Comparison of ENCODE assay signal across 8 mouse cellular contexts in genomic region chr7:25238829-25239623, GRCm38 (mm10). TPM values are rescaled to one million over a fixed set of nuclear protein-coding genes. Genes with fewer than 3 reads are reported as not detected.
A peak's percentile ranks its signal among the peaks of the same experiment; 100 is the strongest.
DNase-seq lines count a peak whose midpoint lies in the region; ATAC-seq lines count a peak whose summit lies in the region.

No protein-coding gene starts in this region.

- 2% methylated on average over 30 of the region's 30 CpGs for WGBS in intestine, embryonic 16.5 days
- WGBS in limb, embryonic 13.5 days: 2% methylated on average over 30 of the region's 30 CpGs
- 4% methylated on average over 30 of the region's 30 CpGs for WGBS in midbrain, embryonic 15.5 days

- peak overlapping the region; percentile 68 for H3K9ac ChIP-seq in intestine, embryonic 16.5 days (ENCODE audit: low read depth, low read length)
- peak overlapping the region; percentile 50 for H3K9ac ChIP-seq in limb, embryonic 13.5 days
- peak overlapping the region; percentile 15; the same call in 1 of the 2 replicates for H3K9ac ChIP-seq in midbrain, embryonic 15.5 days

- H3K27me3 ChIP-seq in intestine, embryonic 16.5 days (replicated peaks; ENCODE audit: control insufficient read depth, insufficient read depth, low read length): no peaks in the 10 kb centered on the region
- no peaks in the 10 kb centered on the region for H3K27me3 ChIP-seq in limb, embryonic 13.5 days
- H3K27me3 ChIP-seq in midbrain, embryonic 15.5 days (replicated peaks): no peaks in the 10 kb centered on the region

- H3K9me3 ChIP-seq in intestine, embryonic 16.5 days (ENCODE audit: control insufficient read depth, low read length): no peaks in the 10 kb centered on the region
- H3K9me3 ChIP-seq in limb, embryonic 13.5 days: no peaks in the 10 kb centered on the region
- H3K9me3 ChIP-seq in midbrain, embryonic 15.5 days: no peaks in the 10 kb centered on the region

- peak overlapping the region; percentile 90 for H3K27ac ChIP-seq in intestine, embryonic 16.5 days (ENCODE audit: low read length)
- peak overlapping the region; percentile 79 for H3K27ac ChIP-seq in limb, embryonic 13.5 days
- peak overlapping the region; percentile 85 for H3K27ac ChIP-seq in midbrain, embryonic 15.5 days

- peak; percentile 36 for DNase-seq in 3134 (ENCODE audit: extremely low read depth, insufficient read length, low spot score)
- DNase-seq in adrenal gland, adult 2 months: peak; percentile 87
- DNase-seq in embryo, embryonic 9.5 days (ENCODE audit: extremely low spot score): peak; percentile 79
- peak; percentile 53 to 81 for DNase-seq in gastrocnemius, postnatal 4 days (ENCODE audit: low spot score in 2 of 2)
- peak; percentile 66 to 86 for DNase-seq in spleen, postnatal 10 days (ENCODE audit: low spot score in 2 of 2)

- ATAC-seq in intestine, embryonic 16.5 days: peak; percentile 51
- ATAC-seq in limb, embryonic 13.5 days (ENCODE audit: low FRiP score, low read depth): peak; percentile 46
- peak; percentile 58 for ATAC-seq in midbrain, embryonic 15.5 days (replicated peaks)

- H3K4me2 ChIP-seq in intestine, embryonic 16.5 days (ENCODE audit: low read depth, low read length): peak overlapping the region; percentile 78
- peak overlapping the region; percentile 84 for H3K4me2 ChIP-seq in limb, embryonic 13.5 days (replicated peaks)
- peak overlapping the region; percentile 76 for H3K4me2 ChIP-seq in midbrain, embryonic 15.5 days

- H3K4me3 ChIP-seq in intestine, embryonic 16.5 days (ENCODE audit: low read length): peak overlapping the region; percentile 89
- peak overlapping the region; percentile 95 for H3K4me3 ChIP-seq in limb, embryonic 13.5 days
- peak overlapping the region; percentile 92 for H3K4me3 ChIP-seq in midbrain, embryonic 15.5 days

- 0 out of 2 replicates have a peak, but pooled peaks cover 7% of the 10 kb centered on the region for H3K36me3 ChIP-seq in intestine, embryonic 16.5 days (ENCODE audit: control insufficient read depth, insufficient read depth, low read length)
- peaks cover 45% of the 10 kb centered on the region for H3K36me3 ChIP-seq in limb, embryonic 13.5 days
- H3K36me3 ChIP-seq in midbrain, embryonic 15.5 days (replicated peaks): 0 out of 2 replicates have a peak, but pooled peaks cover 7% of the 10 kb centered on the region

- H3K4me1 ChIP-seq in intestine, embryonic 16.5 days (ENCODE audit: control insufficient read depth, insufficient read depth, low read length): peaks cover 24% of the 10 kb centered on the region
- H3K4me1 ChIP-seq in limb, embryonic 13.5 days: peaks cover 41% of the 10 kb centered on the region
- peaks cover 40% of the 10 kb centered on the region for H3K4me1 ChIP-seq in midbrain, embryonic 15.5 days

RNA-seq across cellular contexts. Expression of gene Gsk3a, which starts 1.4 kb away (rescaled TPM):
- 100 to 1,000 TPM in 1 of 2 experiments, 10 to 100 TPM in 1; 98.9 to 107 TPM for total RNA-seq in adrenal gland, adult 2 months (2021)
- polyA plus RNA-seq in adrenal gland, adult 2 months (2012; rRNA removed): 121 and 150 TPM in 2 replicates
- total RNA-seq in gastrocnemius, postnatal 4 days (2021): 10 to 100 TPM; 62.8 to 63.2 TPM
- 4.0 and 5.9 TPM in 2 replicates for polyA plus RNA-seq in intestine, embryonic 16.5 days (2015; fragmentation: Nextera tagmentation; extraction: Ambion mirVana)
- 11.9 and 13.0 TPM in 2 replicates for polyA plus RNA-seq in limb, embryonic 13.5 days (2015; fragmentation: Nextera tagmentation; extraction: Ambion mirVana)
- 19.5 TPM in 2 replicates for polyA plus RNA-seq in midbrain, embryonic 15.5 days (2015; fragmentation: Nextera tagmentation; extraction: Ambion mirVana)

RNA-seq across cellular contexts. Expression of gene Erf, which starts 11.5 kb away (rescaled TPM):
- total RNA-seq in adrenal gland, adult 2 months (2021): 10 to 100 TPM; 16.5 to 26.6 TPM
- polyA plus RNA-seq in adrenal gland, adult 2 months (2012; rRNA removed): 50.4 and 52.8 TPM in 2 replicates
- 10 to 100 TPM; 32.7 to 34.6 TPM for total RNA-seq in gastrocnemius, postnatal 4 days (2021)
- polyA plus RNA-seq in intestine, embryonic 16.5 days (2015; fragmentation: Nextera tagmentation; extraction: Ambion mirVana): 6.6 and 7.9 TPM in 2 replicates
- polyA plus RNA-seq in limb, embryonic 13.5 days (2015; fragmentation: Nextera tagmentation; extraction: Ambion mirVana): 25.6 and 26.6 TPM in 2 replicates
- 3.3 and 5.3 TPM in 2 replicates for polyA plus RNA-seq in midbrain, embryonic 15.5 days (2015; fragmentation: Nextera tagmentation; extraction: Ambion mirVana)

RNA-seq across cellular contexts. Expression of gene Zfp526, which starts 17.8 kb away (rescaled TPM):
- total RNA-seq in adrenal gland, adult 2 months (2021): 10 to 100 TPM in 1 of 2 experiments, 1 to 10 TPM in 1; 9.9 to 10.4 TPM
- 16.3 and 19.9 TPM in 2 replicates for polyA plus RNA-seq in adrenal gland, adult 2 months (2012; rRNA removed)
- total RNA-seq in gastrocnemius, postnatal 4 days (2021): 10 to 100 TPM; 10.6 to 11.3 TPM
- polyA plus RNA-seq in intestine, embryonic 16.5 days (2015; fragmentation: Nextera tagmentation; extraction: Ambion mirVana): 1.9 and 2.3 TPM in 2 replicates
- polyA plus RNA-seq in limb, embryonic 13.5 days (2015; fragmentation: Nextera tagmentation; extraction: Ambion mirVana): 2.3 and 2.8 TPM in 2 replicates
- polyA plus RNA-seq in midbrain, embryonic 15.5 days (2015; fragmentation: Nextera tagmentation; extraction: Ambion mirVana): 1.8 and 1.9 TPM in 2 replicates

RNA-seq across cellular contexts. Expression of gene Dedd2, which starts 18.6 kb away (rescaled TPM):
- 10 to 100 TPM; 15.6 to 17.9 TPM for total RNA-seq in adrenal gland, adult 2 months (2021)
- polyA plus RNA-seq in adrenal gland, adult 2 months (2012; rRNA removed): 36.3 and 39.5 TPM in 2 replicates
- 1 to 10 TPM; 6.6 to 8.3 TPM for total RNA-seq in gastrocnemius, postnatal 4 days (2021)
- polyA plus RNA-seq in intestine, embryonic 16.5 days (2015; fragmentation: Nextera tagmentation; extraction: Ambion mirVana): 11.3 and 11.9 TPM in 2 replicates
- polyA plus RNA-seq in limb, embryonic 13.5 days (2015; fragmentation: Nextera tagmentation; extraction: Ambion mirVana): 10.2 and 10.5 TPM in 2 replicates
- 18.5 and 18.7 TPM in 2 replicates for polyA plus RNA-seq in midbrain, embryonic 15.5 days (2015; fragmentation: Nextera tagmentation; extraction: Ambion mirVana)

RNA-seq across cellular contexts. Expression of gene Cic, which starts 28.5 kb away (rescaled TPM):
- total RNA-seq in adrenal gland, adult 2 months (2021): 100 to 1,000 TPM; 102 to 108 TPM
- 111 and 123 TPM in 2 replicates for polyA plus RNA-seq in adrenal gland, adult 2 months (2012; rRNA removed)
- total RNA-seq in gastrocnemius, postnatal 4 days (2021): 100 to 1,000 TPM; 107 to 113 TPM
- polyA plus RNA-seq in intestine, embryonic 16.5 days (2015; fragmentation: Nextera tagmentation; extraction: Ambion mirVana): 17.3 and 19.9 TPM in 2 replicates
- 40.9 and 43.6 TPM in 2 replicates for polyA plus RNA-seq in limb, embryonic 13.5 days (2015; fragmentation: Nextera tagmentation; extraction: Ambion mirVana)
- 42.1 and 45.9 TPM in 2 replicates for polyA plus RNA-seq in midbrain, embryonic 15.5 days (2015; fragmentation: Nextera tagmentation; extraction: Ambion mirVana)

Comparison
In these comparisons a context has a peak if more than half of its experiments do, and no peak if none do; other contexts are left out.
1. Peak in every context shown above with its lines: DNase-seq, ATAC-seq, H3K4me3 ChIP-seq and H3K27ac ChIP-seq.
2. DNase-seq: peak in every context shown above with its lines; median percentile 87 in adrenal gland, adult 2 months; 79 in embryo, embryonic 9.5 days; 76 in spleen, postnatal 10 days; 67 in gastrocnemius, postnatal 4 days; 36 in 3134.
3. H3K9ac ChIP-seq: peak in every context shown above with its lines; median percentile 68 in intestine, embryonic 16.5 days; 50 in limb, embryonic 13.5 days; 15 in midbrain, embryonic 15.5 days.